Mouse (Mus musculus): ENCODE data around the gene Cdk18. TPM values are rescaled to one million over a fixed set of nuclear protein-coding genes. Genes with fewer than 3 reads are reported as not detected.

Cdk18 gene
- polyA plus RNA-seq (2012; rRNA removed): 20.8 and 24.6 TPM in 2 replicates

GRCm38 (mm10) chr1:132139416-132139864 is at the start of gene Cdk18:
Cdk18 (minus strand) TSS chr1:132139684.

GRCm38 (mm10) chr1:132067261-132068255 is 71.9 kb downstream of the Cdk18 start, which contains the start of gene Mfsd4a:
Mfsd4a (minus strand) TSS chr1:132068062.

Other genes starting within 250 kb of the Cdk18 start
- 3.6 and 4.3 TPM in 2 replicates for gene Nucks1, start 229.2 kb downstream of the Cdk18 start, polyA plus RNA-seq (2012; rRNA removed)
- 153 and 170 TPM in 2 replicates for gene Slc45a3, start 176.7 kb downstream of the Cdk18 start, polyA plus RNA-seq (2012; rRNA removed)
- gene Elk4, start 132.1 kb downstream of the Cdk18 start, polyA plus RNA-seq (2012; rRNA removed): 11.1 and 15.8 TPM in 2 replicates
- gene Mfsd4a, start 71.6 kb downstream of the Cdk18 start, polyA plus RNA-seq (2012; rRNA removed): 14.8 and 19.9 TPM in 2 replicates
- gene Lemd1, start 51.7 kb upstream of the Cdk18 start, polyA plus RNA-seq (2012; rRNA removed): 0.19 and 0.25 TPM in 2 replicates
- 0.23 and 0.35 TPM in 2 replicates for gene AC124108.1, start 51.8 kb upstream of the Cdk18 start, polyA plus RNA-seq (2012; rRNA removed)
- not detected in 2 replicates for gene Gm10188, start 90.1 kb upstream of the Cdk18 start, polyA plus RNA-seq (2012; rRNA removed)
- gene Klhdc8a, start 158.9 kb upstream of the Cdk18 start, polyA plus RNA-seq (2012; rRNA removed): 1.6 and 1.7 TPM in 2 replicates
- 5.9 and 6.9 TPM in 2 replicates for gene Nuak2, start 176.4 kb upstream of the Cdk18 start, polyA plus RNA-seq (2012; rRNA removed)